Mouse (Mus musculus): Measurements from ENCODE around the gene Zfp629.

The Zfp629 gene

GRCm38 (mm10) chr7:127564381-127565150, 51.0 kb downstream of the Zfp629 start:
- no peak for DNase-seq (ENCODE audit: extremely low spot score)

- no peak for DNase-seq (ENCODE audit: extremely low spot score)
Observed at GRCm38 (mm10) chr7:127561340-127561858, 54.2 kb downstream of the Zfp629 start, which contains the start of gene Tmem265. Gene Tmem265 (plus strand): TSS chr7:127561390.

GRCm38 (mm10) chr7:127560580-127560979, 55.0 kb downstream of the Zfp629 start:
- DNase-seq (ENCODE audit: extremely low spot score), result no peak
